Mouse (Mus musculus) MEL-GATA-1-ER (cell line): Measurements from ENCODE around the gene Bicral.

Source experiments
- DNase-seq: peaks from one replicate; pipeline ENCODE4 v3.0.0-alpha.2; 2012; ENCODE audit warnings: low read depth; ENCODE audit errors: extremely low read depth

Gene Bicral

DNA sequence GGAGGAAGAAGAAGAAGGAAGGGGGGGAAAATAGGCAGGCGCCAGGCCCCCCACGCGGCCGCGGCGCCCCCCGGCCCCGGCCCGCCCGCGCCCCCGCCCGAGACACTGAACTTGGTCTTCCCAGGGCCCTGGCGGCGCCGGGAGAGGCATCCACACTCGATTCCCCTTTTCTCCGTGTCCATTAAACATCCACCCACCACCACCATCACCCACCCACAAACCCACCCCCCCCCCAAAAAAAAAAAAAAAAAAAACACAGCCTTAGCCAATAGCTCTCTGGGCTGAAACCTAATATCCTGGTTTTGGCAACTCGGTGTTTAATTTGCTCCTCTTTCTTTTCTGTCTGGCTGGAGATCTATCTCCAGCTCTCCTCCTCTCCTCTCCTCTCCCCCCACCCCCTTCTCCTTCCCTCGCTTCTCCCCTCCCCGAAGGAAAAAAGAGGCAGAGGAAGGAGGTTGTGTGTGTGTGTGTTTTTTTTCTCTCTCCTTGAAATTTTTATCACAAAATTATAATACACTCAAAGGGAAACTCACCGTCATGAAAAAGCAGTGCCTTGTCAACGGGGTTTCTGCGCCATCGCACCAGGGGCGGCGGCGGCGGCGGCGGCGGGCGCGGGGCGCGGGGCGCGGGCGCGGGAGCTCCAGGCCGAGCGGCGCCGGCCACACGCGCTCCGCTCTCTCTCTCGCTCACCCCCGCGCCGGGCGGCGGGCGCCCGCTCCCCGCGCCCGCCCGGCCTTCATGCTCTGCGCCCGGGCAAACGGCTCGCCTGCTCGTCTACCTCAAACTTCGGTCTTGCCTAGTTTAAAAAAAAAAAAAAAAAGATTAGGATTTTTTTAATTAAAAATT, at the start of gene Bicral:
Bicral (minus strand) TSS at position 580 of the 846 bp plus-strand sequence.
- peak; percentile 67 for DNase-seq

DNA sequence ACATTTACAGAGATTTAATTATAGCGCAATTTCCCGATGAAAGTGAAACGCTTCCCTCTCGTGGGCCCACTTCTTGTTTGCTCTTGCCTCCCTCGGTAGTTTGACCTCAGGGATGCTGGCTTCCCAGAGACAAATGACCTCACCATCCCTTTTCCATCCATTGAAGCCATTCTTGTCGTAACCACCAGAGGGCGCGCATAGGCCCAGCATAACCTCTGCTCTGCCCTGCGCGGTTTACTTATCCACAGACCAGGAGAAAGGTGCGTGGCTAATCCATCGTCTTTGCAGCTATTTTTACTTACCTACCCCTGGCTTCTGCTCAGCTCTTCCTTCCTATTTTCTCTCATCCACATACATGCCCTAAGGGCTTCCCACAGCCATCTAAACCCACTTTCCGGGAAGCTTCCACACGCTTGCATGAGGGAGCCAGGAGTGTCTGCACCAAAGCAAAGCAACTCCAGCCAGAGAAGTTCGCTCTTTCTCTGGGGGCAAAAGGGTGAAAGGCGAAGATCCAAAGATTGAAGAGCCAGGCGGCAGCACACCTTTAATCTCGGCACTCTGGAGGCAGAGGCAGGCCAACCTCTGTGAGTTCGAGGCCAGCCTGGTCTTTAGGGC, 45.7 kb upstream of the Bicral start:
- peak; percentile 44 for DNase-seq

DNA sequence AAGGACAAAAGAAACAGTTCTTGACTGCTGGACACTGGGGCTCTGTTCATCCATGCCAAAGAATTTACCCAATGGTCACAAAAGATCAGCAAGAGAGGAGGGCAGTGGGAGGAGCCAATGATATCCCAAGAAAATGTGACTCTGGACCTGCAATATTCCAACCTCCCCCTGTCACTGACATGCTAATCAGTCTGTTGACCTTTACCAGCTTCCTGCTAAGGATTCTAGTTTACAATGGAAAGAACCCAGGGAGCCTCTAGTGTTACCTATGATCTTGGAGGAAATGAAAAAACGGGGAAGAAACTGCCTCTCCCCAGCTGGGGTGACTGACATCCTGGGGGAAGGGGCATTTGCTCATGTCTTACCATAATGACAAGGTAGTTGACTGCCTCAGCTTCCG, 42.7 kb upstream of the Bicral start:
- no peak for DNase-seq

DNA sequence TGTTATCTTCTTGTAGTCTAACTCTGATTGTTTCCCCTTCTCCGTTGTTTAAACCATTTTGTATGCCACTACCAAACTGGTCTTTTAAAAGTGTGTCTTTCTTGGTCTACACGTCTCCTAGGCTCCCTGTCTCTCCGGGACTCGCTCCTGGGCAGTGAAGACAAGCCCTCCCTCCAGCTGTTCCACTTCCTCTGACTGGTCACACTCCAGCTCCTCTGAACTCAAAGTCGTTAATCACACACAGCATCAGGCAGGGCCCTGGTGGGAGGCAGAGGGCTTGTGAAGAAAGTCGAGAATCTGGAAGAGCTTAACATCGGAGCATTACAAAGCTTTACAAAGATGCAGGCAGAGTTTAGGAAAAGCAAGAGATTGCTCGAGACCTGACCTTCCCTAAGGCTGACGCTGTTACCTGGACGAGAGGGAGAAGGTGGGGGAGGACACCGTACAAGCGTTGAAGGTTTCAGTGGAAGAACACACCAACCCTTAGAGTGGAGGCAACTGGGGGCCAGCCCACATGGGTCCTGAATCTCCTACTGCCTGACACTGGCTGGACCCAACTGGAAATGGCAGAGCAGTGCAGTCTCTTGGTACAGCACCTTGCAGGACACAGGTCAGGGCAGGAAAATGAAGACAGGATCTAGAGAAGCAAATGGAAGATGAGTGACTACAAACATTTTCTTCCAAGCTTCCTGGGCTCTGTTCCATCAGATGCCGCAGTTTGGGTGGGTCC, 39.1 kb upstream of the Bicral start:
- DNase-seq, result no peak

DNA sequence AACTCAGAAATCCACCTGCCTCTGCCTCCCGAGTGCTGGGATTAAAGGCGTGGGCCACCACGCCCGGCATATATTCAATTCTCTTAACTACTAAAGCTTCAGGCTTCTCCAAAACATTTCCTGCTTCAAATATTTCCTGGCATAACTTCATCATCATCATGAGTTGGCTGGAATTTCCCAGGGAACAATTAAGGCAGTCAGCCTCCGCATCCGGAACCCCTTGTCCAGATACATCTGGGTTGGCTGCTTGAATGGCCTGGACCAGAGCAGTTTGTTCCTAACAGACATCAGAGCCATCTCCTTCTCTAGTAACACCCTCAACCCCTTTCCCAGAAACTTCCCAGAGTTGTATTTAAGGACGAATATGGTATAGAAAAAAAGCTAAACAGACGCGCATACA, 37.1 kb upstream of the Bicral start:
- no peak for DNase-seq

DNA sequence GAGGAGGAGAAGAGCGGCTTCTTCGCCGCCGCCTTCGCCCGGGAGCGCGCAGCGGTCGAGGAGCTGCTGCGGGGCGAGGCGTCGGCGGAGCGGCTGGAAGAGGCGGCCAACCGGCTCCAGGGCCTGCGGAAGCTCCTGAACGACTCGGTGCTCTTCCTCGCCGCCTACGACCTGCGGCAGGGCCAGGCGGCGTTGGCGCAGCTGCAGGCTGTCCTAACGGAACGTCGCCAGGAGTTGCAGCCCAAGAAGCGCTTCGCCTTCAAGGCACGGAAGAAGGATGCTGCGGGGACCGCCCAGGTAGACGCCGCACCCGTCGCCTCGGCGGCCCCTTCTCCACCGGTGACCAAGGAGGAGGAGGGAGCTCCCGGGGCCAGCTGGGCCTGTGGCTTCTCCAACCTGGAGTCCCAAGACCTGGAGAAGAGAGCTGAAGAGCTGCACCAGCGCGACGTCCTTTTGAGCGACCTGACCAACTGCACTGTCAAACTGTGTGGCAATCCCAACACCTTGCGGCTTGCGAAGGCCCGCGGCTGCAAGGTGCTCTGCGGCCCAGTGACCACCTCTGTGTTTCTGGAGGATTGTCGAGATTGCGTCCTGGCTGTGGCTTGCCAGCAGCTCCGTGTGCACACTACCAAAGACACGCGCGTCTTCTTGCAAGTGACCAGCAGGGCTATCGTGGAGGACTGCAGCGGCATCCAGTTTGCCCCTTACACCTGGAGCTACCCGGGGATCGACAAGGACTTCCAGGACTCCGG, 32.7 kb upstream of the Bicral start:
- DNase-seq, result no peak

DNA sequence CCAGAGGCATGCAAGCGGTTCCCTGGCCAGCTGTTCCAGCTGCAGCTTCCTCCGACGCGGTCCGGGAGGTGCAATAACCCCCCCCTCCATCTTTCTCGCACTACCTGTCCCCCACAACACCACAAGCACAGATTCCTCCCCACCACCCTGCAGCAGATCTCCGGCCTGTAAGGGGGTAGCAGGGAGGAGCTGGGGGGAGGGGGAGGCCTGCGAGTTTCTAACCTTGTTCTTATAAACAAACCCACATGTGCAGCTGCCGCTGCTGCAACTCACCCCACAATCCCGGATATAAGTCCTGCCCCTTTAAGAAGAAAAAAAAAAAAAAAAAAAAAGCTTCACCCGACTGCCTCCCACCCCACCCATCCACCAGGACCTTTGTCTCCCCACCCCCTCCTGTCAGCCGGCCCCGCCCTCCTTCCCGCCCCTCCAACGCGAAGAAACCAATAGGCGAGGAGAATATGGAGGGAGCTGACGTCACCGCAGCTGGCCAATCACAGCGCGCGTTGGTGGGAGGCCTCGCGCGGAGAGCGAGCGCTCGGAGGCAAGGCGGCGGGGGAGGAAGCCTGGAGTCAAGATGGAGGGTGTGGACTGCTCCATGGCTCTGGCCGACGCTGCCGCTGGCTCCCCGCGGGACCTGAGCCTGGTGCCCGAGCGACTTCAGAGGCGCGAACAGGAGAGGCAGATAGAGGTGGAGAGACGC, 32.0 kb upstream of the Bicral start, which contains the start of gene Tbcc:
Tbcc (plus strand) TSS at position 569 of the 700 bp plus-strand sequence.
- DNase-seq, result peak; percentile 89

DNA sequence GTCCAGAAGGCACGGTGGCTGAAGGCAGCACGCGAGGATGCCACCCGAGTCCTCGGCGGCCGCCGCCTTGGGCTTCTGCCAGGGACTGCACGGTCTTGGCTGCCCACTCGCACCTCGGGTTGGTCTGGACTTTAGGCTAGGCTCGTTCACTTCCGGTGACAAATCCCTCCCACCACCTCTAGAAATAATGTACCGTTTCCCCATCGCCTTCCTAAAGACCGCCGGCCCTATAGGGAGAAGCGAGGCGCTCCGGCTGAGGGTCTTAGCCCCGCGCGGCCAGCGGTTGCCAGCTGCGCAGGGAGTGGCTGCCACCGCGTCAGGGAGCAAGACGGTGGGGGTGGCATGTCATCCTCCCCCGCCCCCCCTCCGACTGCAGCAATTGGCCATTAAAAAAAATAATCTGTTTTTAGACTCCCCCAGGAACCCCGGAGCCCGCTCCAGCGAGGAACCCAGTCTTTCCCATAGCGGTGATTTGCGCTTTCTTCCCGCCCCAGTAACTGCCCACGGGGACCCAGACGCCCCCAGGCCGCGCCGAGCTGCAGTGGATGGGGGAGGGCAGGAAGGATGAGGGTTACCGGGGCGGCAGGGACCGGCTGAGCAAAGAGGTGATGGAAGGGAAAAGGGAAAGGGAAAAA, 31.3 kb upstream of the Bicral start:
- no peak for DNase-seq

DNA sequence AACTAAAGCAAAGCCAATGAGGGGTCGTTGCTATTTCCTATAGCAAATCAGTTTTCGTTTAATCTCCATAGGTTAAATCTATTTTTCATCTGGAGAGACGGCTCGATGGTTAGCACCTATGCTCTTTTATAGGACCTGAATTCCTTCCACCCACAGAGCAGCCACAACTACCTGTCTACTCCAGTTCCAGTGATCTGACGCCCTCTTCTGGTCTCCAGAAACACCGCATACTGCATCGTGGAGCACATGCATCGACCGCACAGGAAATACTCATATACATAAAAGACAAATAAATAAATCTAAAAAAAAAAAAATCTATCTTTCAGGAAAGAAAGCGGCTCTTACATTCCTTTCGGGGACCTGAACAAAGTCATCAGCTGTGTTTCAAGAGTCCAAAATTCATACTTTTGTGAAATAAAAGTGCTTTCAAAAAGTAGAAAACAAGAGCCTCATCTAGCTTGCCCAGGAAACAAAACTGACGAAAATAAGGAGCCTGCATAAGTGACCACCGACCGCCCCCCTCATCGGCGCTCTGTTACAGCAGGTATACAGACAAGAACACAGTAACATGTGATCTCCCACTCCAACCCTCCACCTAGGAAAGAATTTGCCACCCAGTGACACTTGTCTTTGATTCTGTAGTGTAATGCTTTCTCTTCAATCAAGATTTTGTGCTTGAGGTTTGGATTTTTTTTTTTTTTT, 30.4 kb upstream of the Bicral start:
- no peak for DNase-seq

DNA sequence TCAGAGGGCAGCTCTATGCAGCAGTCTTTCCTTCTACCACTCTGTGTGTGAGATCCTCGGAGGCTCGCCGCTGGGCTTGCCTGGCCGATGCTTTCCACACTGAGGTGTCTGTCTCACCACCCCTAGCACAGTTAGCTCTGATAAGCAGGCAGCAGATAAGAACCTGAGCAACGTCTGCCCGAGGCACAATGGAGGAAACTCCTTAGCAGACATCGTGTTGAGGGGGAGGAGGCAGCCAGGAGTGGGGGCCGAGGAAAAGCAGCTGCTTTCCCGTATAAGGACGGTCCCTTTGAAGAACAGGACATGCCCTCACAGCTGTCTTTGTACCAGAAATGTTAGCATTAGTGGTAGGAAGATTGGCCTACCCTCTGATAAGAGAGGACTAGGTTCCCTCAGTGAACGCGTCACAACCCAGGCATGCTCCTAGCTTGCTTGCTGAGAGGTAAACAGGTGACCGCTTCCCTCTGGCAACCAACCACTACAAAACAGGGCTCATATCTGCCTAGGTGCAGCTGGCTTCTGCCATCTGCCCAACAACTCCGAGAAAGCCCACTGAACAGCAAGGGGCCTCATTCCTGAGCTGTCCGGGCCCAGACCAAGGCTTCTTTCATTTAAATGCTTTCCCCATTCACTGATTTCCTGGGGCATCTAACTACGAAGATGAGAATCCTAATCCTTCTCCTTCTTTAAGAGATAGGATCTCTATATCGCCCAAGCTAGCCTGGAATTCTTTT, 27.8 kb upstream of the Bicral start:
- no peak for DNase-seq

DNA sequence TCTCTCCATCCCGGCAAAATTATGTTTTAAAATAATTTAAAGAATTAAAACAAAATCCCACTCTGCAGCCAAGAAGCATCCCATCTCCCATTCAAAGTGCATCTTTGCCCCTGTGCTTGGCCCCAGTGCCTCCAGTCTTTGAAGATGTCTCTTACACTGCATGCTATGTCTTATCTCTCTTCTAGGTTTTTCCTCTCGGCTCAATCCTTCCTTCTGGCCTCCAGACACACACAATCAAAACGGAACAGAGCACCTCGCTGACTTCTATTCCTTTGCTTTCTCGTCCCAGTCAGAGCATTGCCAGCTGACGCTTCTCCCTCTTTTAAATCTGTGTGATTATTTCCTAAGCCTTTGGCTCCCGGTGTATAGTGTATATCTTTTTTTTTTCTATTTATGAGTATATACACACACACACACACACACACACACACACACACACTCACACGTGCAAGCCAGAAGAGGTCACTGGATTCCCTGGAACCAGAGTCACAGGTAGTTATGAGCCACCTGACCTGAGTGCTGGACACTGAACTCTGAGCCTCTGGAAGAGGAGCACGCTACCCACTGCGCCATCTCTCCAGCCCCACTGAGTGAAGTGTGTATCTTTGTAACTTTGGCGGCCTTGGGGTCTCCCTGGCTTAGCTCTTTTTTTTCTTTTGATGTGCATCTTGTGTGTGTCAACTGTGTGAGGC, 27.1 kb upstream of the Bicral start:
- DNase-seq, result no peak

DNA sequence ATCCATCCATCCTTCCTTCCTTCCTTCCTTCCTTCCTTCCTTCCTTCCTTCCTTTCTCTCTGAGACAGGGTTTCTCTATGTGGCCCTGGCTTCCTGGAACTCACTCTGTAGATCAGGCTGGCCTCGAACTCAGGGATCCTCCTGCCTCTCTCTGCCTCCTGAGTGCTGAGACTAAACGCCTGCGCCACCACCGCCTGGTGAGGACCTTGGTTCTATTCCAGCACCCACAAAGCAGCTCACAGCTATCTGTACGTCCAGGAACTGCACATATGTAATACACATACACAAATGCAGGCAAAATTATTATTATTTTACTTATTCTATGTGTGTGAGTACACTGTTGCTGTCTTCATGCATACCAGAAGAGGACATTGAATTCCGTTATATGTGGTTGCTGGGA, 26.5 kb upstream of the Bicral start:
- no peak for DNase-seq

DNA sequence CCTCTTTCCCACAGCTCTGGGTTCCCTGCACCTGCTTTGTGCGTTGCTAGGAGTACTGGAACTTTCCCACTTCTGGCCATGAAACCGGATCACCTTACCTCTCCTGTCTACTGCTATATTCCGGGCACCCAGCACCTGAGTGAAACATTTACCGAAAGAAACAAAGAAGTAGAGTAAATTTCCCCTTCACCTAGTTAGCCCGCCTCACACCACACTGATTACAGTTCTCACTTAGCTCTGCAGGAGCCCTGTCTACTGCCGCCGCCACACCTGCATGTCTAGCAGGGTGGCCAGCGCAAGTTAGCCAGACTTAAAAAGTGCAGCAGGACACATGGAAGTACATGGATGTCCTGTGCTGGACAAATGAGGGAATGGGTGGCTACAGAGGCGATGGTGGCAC, 24.8 kb upstream of the Bicral start:
- no peak for DNase-seq

DNA sequence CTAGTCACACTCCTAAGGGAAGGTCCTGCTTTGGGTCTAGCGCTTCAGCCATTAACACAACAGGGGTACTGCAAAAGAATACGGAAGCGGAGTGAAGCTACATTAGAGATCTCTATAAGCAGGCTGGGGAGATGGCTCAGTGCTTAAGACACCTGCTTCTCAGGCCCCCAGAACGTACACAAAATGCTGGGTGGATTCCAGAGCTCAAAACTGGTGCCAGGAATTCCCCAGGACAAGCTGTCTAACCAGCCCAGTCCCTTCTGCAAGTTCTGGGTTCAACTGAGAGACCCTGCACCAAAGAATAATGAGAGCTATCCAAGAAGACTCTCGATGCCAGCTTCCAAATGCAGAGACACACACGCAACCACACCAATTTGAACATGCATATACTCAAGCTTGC, 23.4 kb upstream of the Bicral start:
- DNase-seq, result no peak

DNA sequence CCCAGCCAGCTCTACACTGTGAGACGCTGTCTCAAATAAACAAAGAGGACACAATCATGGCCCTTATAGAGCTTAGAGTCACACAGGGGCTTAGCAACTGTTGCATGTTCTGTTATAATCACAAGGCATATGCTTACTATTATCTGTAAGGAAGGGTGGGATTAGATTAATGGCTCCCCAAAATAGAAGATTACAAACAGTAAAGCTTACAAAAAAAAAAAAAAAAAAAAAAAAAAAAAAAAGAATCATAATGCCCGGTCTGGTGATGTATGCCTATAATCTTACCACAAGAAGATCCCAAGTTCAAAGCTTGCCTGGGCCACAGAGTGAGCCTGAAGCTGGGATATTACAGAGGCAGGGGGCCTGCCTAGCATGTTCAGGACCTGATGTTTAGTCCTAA, 22.0 kb upstream of the Bicral start:
- DNase-seq, result no peak

DNA sequence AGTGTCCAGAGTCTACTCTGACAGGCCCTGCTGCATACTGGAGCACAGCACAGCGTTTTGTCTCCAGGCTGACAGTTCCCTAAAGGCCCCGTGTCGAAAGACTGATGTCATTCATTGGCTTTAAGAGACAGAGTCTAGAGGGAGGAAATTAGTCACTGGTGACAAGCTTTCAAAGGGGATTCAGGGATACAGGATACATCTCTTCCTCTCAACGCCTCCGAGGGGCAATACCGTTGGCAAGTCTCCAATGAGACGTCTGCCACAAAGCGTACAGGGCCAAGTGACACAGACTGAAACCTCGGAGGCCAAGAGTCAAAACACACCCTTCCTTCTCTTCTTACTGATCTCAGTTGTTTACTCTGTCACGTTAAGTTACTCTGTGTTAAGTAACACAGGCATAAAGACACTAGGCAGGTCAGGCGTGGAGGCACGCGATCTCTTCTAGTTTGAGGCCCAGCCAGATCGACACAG, 21.6 kb upstream of the Bicral start:
- no peak for DNase-seq

DNA sequence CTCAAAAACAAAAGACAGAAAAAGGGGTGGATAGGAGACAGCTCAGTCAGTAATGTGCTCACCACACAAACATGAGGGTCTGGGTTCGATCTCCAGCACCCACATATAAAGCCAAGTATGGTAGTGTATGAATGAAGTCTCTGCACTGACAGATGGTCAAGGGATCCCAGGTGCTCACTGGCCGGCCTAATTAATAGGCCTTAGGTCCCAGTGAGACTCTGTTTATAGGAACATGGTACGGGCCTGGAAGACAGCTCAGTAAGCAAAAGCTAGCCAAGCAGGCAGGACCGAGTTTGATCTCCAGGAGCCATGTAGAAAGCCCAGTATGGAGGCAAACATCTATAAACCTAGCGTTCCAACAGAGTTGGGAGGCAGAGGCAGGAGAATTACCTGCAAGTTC, 18.8 kb upstream of the Bicral start:
- no peak for DNase-seq

DNA sequence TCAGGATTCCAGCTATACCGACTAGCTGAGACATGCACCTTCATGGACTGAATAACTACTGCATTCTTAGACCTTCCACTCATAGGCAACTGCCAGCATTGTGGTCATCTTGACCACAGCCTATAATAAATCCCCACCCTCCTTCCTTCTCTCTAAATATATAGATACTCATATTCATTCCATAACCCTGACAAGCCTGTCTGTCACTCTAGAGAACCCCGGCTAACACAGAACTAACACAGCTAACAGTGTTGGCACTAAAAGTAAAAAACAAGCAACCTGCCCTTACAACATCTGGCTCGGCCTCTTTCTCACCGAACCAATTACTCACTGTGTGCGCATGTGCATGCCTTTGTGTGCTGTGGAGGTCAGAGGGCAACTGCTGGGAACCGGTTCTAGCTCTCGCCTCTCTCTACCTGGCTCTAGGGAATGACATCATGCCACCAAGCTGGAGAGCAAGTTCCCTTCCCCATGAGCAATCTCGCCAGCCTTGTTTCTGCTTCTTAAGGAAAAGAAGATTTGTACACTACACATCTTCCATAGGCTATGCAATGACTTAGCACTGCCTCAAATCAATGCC, 18.2 kb upstream of the Bicral start:
- no peak for DNase-seq
